Mouse (Mus musculus) liver, postnatal 0 days (tissue): ENCODE results near the gene Tdrd5.

ENCODE experiments used
- CTCF ChIP-seq: sonication (generic); IDR thresholded peaks from 2 replicates; pipeline ENCODE4 v1.5.1; 2016; ENCODE audit warnings: antibody characterized with exemption, low read depth
- EP300 ChIP-seq: IDR thresholded peaks from 2 replicates; pipeline ENCODE4 v1.6.1; 2016; ENCODE audit warnings: antibody characterized with exemption, low read depth, mild to moderate bottlenecking

DNA sequence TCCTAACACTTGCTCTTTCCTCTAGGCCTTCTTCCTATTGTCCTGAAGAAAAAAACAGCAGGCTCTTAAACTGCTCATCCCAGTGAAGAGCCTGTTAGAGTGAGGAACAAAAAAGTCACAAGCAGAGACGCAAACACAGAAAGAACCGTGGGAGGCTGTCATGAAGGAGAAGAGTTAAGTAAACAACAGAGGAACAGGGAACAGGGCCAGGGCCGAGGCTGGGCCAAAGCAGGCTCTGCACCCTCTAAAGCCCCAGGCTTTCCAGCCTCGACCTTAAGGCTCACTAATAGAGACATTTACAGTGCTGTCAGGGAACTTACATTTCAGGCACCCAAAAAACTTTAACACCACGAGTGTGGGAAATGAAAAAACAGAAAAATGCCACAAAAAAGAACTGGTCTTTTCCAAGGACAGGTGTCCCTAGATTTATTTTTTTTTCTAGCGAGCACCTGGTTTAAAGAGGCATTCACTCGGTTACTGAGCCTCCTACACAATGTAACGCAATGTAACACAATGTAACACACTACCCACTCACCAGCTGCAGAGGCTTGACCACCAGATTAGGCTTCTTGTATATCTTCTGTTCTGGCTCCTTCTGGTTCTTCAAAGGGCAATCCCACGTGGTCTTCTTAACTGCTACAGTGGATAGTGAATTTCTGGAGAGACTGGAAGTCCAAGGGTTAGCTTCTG, 18.5 kb downstream of the Tdrd5 start:
- TF ChIP-seq CTCF (no peak), EP300 (no peak)
